Mouse (Mus musculus) liver, embryonic 14.5 days (tissue): ENCODE measurements around the gene Tmem128.

ENCODE experiments used
- CTCF ChIP-seq: IDR thresholded peaks from 2 replicates; pipeline ENCODE4 v1.5.1; 2016; ENCODE audit warnings: antibody characterized with exemption, low read depth, control low read depth
- EP300 ChIP-seq: IDR thresholded peaks from 2 replicates; pipeline ENCODE4 v1.6.1; 2016; ENCODE audit warnings: antibody characterized with exemption, low read depth

DNA sequence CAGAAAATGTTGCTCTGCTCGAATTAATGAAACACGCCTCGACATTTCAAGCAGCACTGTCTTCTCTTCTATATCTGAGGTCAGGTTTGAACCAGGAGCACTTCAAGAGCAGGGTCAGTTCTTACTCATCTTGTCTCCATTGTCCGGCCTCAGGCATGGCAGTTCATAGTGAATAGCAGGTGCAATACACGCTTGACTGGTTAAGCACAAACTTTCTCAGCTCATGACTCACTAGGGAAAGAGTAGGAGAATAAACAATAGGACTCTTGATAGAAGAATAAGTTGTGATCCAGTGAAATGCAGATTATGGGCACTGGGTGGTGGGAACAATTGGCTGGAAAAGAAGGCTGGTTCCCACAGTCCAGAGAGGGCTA, 1.2 kb upstream of the Tmem128 start:
- TF ChIP-seq CTCF = no peak
- TF ChIP-seq EP300 = no peak
